Mouse (Mus musculus) central nervous system, embryonic 14 days (tissue): ENCODE measurements around the gene Fasl. TPM values are rescaled to one million over a fixed set of nuclear protein-coding genes. Genes with fewer than 3 reads are reported as not detected.

Source experiments
- polyA plus RNA-seq: library from polyadenylated mRNA; depleted of rRNA; stranded (reverse); fragments of >200 nt; gene quantifications from 2 replicates; pipeline ENCODE4 v1.2.3, GENCODE M21; 2012; rRNA removed

The Fasl gene
- 0.43 and 0.59 TPM in 2 replicates for polyA plus RNA-seq

DNA sequence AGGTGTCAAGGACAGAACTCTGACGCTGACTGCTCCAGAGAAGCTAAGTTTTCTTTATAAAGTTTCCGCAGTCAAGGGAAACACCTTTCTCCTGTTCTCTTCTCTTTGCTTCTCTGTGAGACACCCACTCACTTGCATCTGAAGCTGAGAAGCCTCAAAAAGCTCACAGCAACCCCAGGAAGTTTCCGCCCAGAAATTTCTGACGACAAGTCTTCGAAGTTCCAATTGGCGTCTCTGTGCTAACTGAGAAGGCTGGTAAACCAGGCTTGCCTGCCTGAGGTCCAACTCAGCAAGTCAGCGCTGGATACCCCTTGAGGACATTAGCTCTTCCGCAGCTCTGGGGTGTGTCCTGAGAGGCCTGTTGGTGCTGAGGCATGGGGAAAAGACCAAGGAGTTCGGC, at the start of gene Fasl:
Gene Fasl, minus strand, starts transcription at position 157 of the 400 bp plus-strand sequence.

Other genes with a start within 250 kb of the Fasl start
- gene Suco, start 88.2 kb upstream of the Fasl start, polyA plus RNA-seq, result 28.1 and 29.5 TPM in 2 replicates
- gene Pigc, start 180.7 kb upstream of the Fasl start, polyA plus RNA-seq, result 24.2 and 26.5 TPM in 2 replicates
- gene 4930558K02Rik, start 191.1 kb upstream of the Fasl start, polyA plus RNA-seq, result not detected in 2 replicates